ENCODE assay signal across 12 mouse cellular contexts in the genomic region with DNA sequence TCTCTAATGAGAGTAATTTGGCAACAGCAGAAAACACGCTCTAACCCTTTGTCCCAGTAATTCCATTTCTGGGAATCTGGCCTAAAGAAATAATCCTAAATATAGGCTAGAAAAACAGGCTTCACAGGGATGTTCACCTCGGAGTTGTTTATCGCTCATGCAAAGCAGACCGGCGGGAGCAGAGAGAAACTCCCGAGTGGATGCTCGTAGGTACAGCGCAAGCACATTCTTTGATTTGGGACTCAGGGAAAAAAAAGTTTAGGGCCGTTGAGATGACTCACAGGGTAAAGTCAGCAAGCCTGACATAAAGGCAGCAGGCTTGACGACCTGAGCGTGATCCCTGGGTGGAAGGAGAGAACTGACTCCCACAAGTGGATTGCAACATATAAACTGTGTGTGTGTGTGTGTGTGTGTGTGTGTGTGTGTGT.
A peak's percentile ranks its signal among the peaks of the same experiment; 100 is the strongest.
DNase-seq lines count a peak whose midpoint lies in the region; ATAC-seq and TF ChIP-seq lines count a peak whose summit lies in the region.
"Had no signal": no experiment of that assay in that cellular context is flagged by ENCODE, and none has a peak within 500 bp of the region (broad histone marks: within the 10 kb centered on the region; RNA-seq: fewer than 3 reads in every experiment).

No protein-coding gene starts in this region.

- H3K9me3 ChIP-seq in hindbrain, embryonic 15.5 days, result no peaks in the 10 kb centered on the region
- no peaks in the 10 kb centered on the region for H3K9me3 ChIP-seq in hindbrain, embryonic 16.5 days (ENCODE audit: control insufficient read depth, low read length)
- H3K9me3 ChIP-seq in midbrain, embryonic 16.5 days (replicated peaks; ENCODE audit: control insufficient read depth, low read length, poor library complexity, severe bottlenecking), result no peaks in the 10 kb centered on the region
- no peaks in the 10 kb centered on the region for H3K9me3 ChIP-seq in midbrain, embryonic 14.5 days (ENCODE audit: control insufficient read depth, low read length)
- H3K9me3 ChIP-seq in embryonic facial prominence, embryonic 14.5 days (ENCODE audit: control insufficient read depth, low read length), result no peaks in the 10 kb centered on the region

- H3K27ac ChIP-seq in hindbrain, embryonic 15.5 days (replicated peaks), result 0 out of 2 replicates have a peak overlapping the region, but pooled peaks have one; percentile 20
- no peak overlapping the region for H3K27ac ChIP-seq in hindbrain, embryonic 16.5 days (ENCODE audit: low read depth, low read length)
- peak overlapping the region; percentile 40 for H3K27ac ChIP-seq in midbrain, embryonic 16.5 days (ENCODE audit: low read length)
- no peak overlapping the region for H3K27ac ChIP-seq in midbrain, embryonic 14.5 days (replicated peaks; ENCODE audit: low read depth, low read length)
- H3K27ac ChIP-seq in embryonic facial prominence, embryonic 14.5 days (replicated peaks; ENCODE audit: low read depth, low read length), result no peak overlapping the region; the same call in 1 of the 2 replicates
- peak overlapping the region; percentile 39; the same call in 1 of the 2 replicates for H3K27ac ChIP-seq in olfactory bulb, adult 2 months (ENCODE audit: insufficient read depth, low read depth, low read length)

- no peak overlapping the region for H3K4me3 ChIP-seq in hindbrain, embryonic 15.5 days
- no peak overlapping the region for H3K4me3 ChIP-seq in hindbrain, embryonic 16.5 days (ENCODE audit: low read length)
- H3K4me3 ChIP-seq in midbrain, embryonic 16.5 days (ENCODE audit: low read depth, low read length), result no peak overlapping the region
- H3K4me3 ChIP-seq in midbrain, embryonic 14.5 days (replicated peaks; ENCODE audit: low read depth, low read length), result no peak overlapping the region
- no peak overlapping the region for H3K4me3 ChIP-seq in embryonic facial prominence, embryonic 14.5 days (ENCODE audit: low read depth, low read length)
- no peak overlapping the region for H3K4me3 ChIP-seq in olfactory bulb, adult 2 months (ENCODE audit: insufficient read depth, low read depth, low read length)

- H3K4me1 ChIP-seq in hindbrain, embryonic 15.5 days (replicated peaks), result peaks cover 64% of the 10 kb centered on the region
- peaks cover 38% of the 10 kb centered on the region for H3K4me1 ChIP-seq in hindbrain, embryonic 16.5 days (ENCODE audit: control insufficient read depth, insufficient read depth, low read depth, low read length)
- H3K4me1 ChIP-seq in midbrain, embryonic 16.5 days (ENCODE audit: control insufficient read depth, insufficient read depth, low read length), result peaks cover 38% of the 10 kb centered on the region
- H3K4me1 ChIP-seq in midbrain, embryonic 14.5 days (ENCODE audit: control insufficient read depth, insufficient read depth, low read length), result peaks cover 34% of the 10 kb centered on the region
- peaks cover 27% of the 10 kb centered on the region for H3K4me1 ChIP-seq in embryonic facial prominence, embryonic 14.5 days (ENCODE audit: control insufficient read depth, insufficient read depth, low read length)
- peaks cover 74% of the 10 kb centered on the region for H3K4me1 ChIP-seq in olfactory bulb, adult 2 months (ENCODE audit: control insufficient read depth, insufficient read depth, low read length)

- TF ChIP-seq POLR2A in olfactory bulb, adult 2 months (IDR thresholded peaks at IDR 0.05; ENCODE audit: insufficient read depth, low read depth, low read length), result no peak

- no peak for DNase-seq in midbrain, embryonic 14.5 days
- peak; percentile 65 for DNase-seq in embryonic facial prominence, embryonic 14.5 days (ENCODE audit: low spot score)
- no peak for DNase-seq in T-cell, adult 2 months (ENCODE audit: low spot score)
- no peak for DNase-seq in frontal cortex, postnatal 10 days (ENCODE audit: low spot score in 2 of 2)
- DNase-seq: cerebellum, postnatal 25 days; lung, postnatal 10 days; spleen, adult 18-20 months; thymus, postnatal 4 days had no signal

- 60% methylated on average over 11 of the region's 11 CpGs for WGBS in hindbrain, embryonic 15.5 days
- 61% methylated on average over 11 of the region's 11 CpGs for WGBS in hindbrain, embryonic 16.5 days
- WGBS in midbrain, embryonic 16.5 days, result 66% methylated on average over 11 of the region's 11 CpGs
- 77% methylated on average over 11 of the region's 11 CpGs for WGBS in midbrain, embryonic 14.5 days
- 48% methylated on average over 11 of the region's 11 CpGs for WGBS in embryonic facial prominence, embryonic 14.5 days
- WGBS in olfactory bulb, adult 2 months, result 13% methylated on average over 11 of the region's 11 CpGs

- no peak for TF ChIP-seq CTCF in olfactory bulb, adult 2 months (IDR thresholded peaks at IDR 0.05; ENCODE audit: insufficient read depth, low read depth, low read length)

- no peak overlapping the region for H3K4me2 ChIP-seq in hindbrain, embryonic 15.5 days
- no peak overlapping the region for H3K4me2 ChIP-seq in hindbrain, embryonic 16.5 days (ENCODE audit: low read length)
- no peak overlapping the region for H3K4me2 ChIP-seq in midbrain, embryonic 16.5 days (ENCODE audit: low read length)
- no peak overlapping the region for H3K4me2 ChIP-seq in midbrain, embryonic 14.5 days (ENCODE audit: low read length)
- H3K4me2 ChIP-seq in embryonic facial prominence, embryonic 14.5 days (ENCODE audit: low read depth, low read length), result no peak overlapping the region

- no peak for ATAC-seq in hindbrain, embryonic 15.5 days (ENCODE audit: low FRiP score, low read depth)
- ATAC-seq in hindbrain, embryonic 16.5 days, result no peak
- ATAC-seq in midbrain, embryonic 16.5 days, result no peak
- ATAC-seq in midbrain, embryonic 14.5 days (ENCODE audit: low FRiP score, low TSS enrichment), result no peak
- ATAC-seq in embryonic facial prominence, embryonic 14.5 days (ENCODE audit: low read depth), result no peak

- no peak overlapping the region for H3K9ac ChIP-seq in hindbrain, embryonic 15.5 days
- no peak overlapping the region for H3K9ac ChIP-seq in hindbrain, embryonic 16.5 days (ENCODE audit: low read depth, low read length)
- H3K9ac ChIP-seq in midbrain, embryonic 16.5 days (ENCODE audit: low read depth, low read length), result no peak overlapping the region
- H3K9ac ChIP-seq in midbrain, embryonic 14.5 days (replicated peaks; ENCODE audit: low read length), result no peak overlapping the region
- H3K9ac ChIP-seq in embryonic facial prominence, embryonic 14.5 days (ENCODE audit: low read depth, low read length), result no peak overlapping the region

- H3K36me3 ChIP-seq in hindbrain, embryonic 15.5 days, result no peaks in the 10 kb centered on the region
- no peaks in the 10 kb centered on the region for H3K36me3 ChIP-seq in hindbrain, embryonic 16.5 days (ENCODE audit: control insufficient read depth, insufficient read depth, low read length)
- H3K36me3 ChIP-seq in midbrain, embryonic 16.5 days (ENCODE audit: control insufficient read depth, insufficient read depth, low read length), result no peaks in the 10 kb centered on the region
- peaks cover 5% of the 10 kb centered on the region; the same call in 1 of the 2 replicates for H3K36me3 ChIP-seq in midbrain, embryonic 14.5 days (ENCODE audit: control insufficient read depth, insufficient read depth, low read length)
- 0 out of 2 replicates have a peak, but pooled peaks cover 10% of the 10 kb centered on the region for H3K36me3 ChIP-seq in embryonic facial prominence, embryonic 14.5 days (ENCODE audit: control insufficient read depth, insufficient read depth, low read length)

- no peaks in the 10 kb centered on the region for H3K27me3 ChIP-seq in hindbrain, embryonic 15.5 days
- no peaks in the 10 kb centered on the region for H3K27me3 ChIP-seq in hindbrain, embryonic 16.5 days (replicated peaks; ENCODE audit: control insufficient read depth, insufficient read depth, low read length)
- no peaks in the 10 kb centered on the region for H3K27me3 ChIP-seq in midbrain, embryonic 16.5 days (ENCODE audit: control insufficient read depth, insufficient read depth, low read depth, low read length)
- no peaks in the 10 kb centered on the region for H3K27me3 ChIP-seq in midbrain, embryonic 14.5 days (ENCODE audit: control insufficient read depth, insufficient read depth, low read length)
- no peaks in the 10 kb centered on the region for H3K27me3 ChIP-seq in embryonic facial prominence, embryonic 14.5 days (replicated peaks; ENCODE audit: control insufficient read depth, insufficient read depth, low read length)

Comparison
In these comparisons a context has a peak if more than half of its experiments do, and no peak if none do; other contexts are left out.
1. H3K27ac ChIP-seq: peak in hindbrain, embryonic 15.5 days (single experiment), midbrain, embryonic 16.5 days (single experiment) and olfactory bulb, adult 2 months (single experiment); none in hindbrain, embryonic 16.5 days (single experiment), midbrain, embryonic 14.5 days (single experiment) and embryonic facial prominence, embryonic 14.5 days (single experiment).